Mouse (Mus musculus) lung, adult 2 months (tissue): ENCODE measurements around the gene Thtpa. TPM values are rescaled to one million over a fixed set of nuclear protein-coding genes. Genes with fewer than 3 reads are reported as not detected.

Experiments used
- DNase-seq: peaks from one replicate; pipeline ENCODE4 v3.0.0; 2022
- H3K4me1 ChIP-seq: fragments of 200-500 bp; 2 replicates; pipeline ENCODE4 v1.6.1; 2011; ENCODE audit warnings: low read length; ENCODE audit not compliant: control insufficient read depth, insufficient read depth
- H3K4me3 ChIP-seq: fragments of 200-500 bp; replicated peaks from 2 replicates; pipeline ENCODE3; 2011; ENCODE audit warnings: low read depth, mild to moderate bottlenecking, control low read depth, low read length; ENCODE audit errors: extremely low read depth
- CTCF ChIP-seq: fragments of 200-500 bp; IDR thresholded peaks from 2 replicates; pipeline ENCODE4 v1.5.1; 2011; ENCODE audit warnings: mild to moderate bottlenecking, low read length, control low read depth; ENCODE audit not compliant: insufficient read depth
- POLR2A ChIP-seq: fragments of 200-500 bp; IDR thresholded peaks from 2 replicates; pipeline ENCODE4 v1.6.1; 2011; ENCODE audit warnings: low read depth, mild to moderate bottlenecking, control low read depth, low read length, borderline replicate concordance; ENCODE audit errors: extremely low read depth
- WGBS: fragments of 180-500 bp; shearing (Covaris S2); methylation state at CpG from one replicate; pipeline ENCODE4 v1.1.7; 2018; 5-methylcytosine and 5-hydroxymethylcytosine counted together
- polyA plus RNA-seq: library from polyadenylated mRNA; depleted of rRNA; stranded (reverse); fragments of >200 nt; gene quantifications from 2 replicates; pipeline ENCODE4 v1.2.3, GENCODE M21; 2012

The Thtpa gene
- polyA plus RNA-seq, 1 experiment = 9.2 TPM

GRCm38 (mm10) chr14:55113351-55113974 is 18.9 kb downstream of the Thtpa start:
- Histone ChIP-seq H3K4me1 (peaks cover 4% of the 10 kb centered on the region; the same call in 1 of the 2 replicates), H3K4me3 (no peak overlapping the region)
- no peak for TF ChIP-seq CTCF
- TF ChIP-seq POLR2A = no peak
- no peak for DNase-seq
- WGBS = 68% methylated on average over 51 of the region's 51 CpGs

GRCm38 (mm10) chr14:55113975-55114645 is 19.5 kb downstream of the Thtpa start:
- Histone ChIP-seq H3K4me3 (no peak overlapping the region), H3K4me1 (peaks cover 4% of the 10 kb centered on the region; the same call in 1 of the 2 replicates)
- TF ChIP-seq CTCF (peak; percentile 19), POLR2A (no peak)
- WGBS = 9% methylated on average over 26 of the region's 26 CpGs
- DNase-seq = peak; percentile 45

GRCm38 (mm10) chr14:55114759-55115701 is 20.4 kb downstream of the Thtpa start:
- WGBS = 1% methylated on average over 75 of the region's 78 CpGs
- peak overlapping the region; percentile 38 for H3K4me3 ChIP-seq
- no peak for TF ChIP-seq POLR2A
- no peak for TF ChIP-seq CTCF
- peaks cover 4% of the 10 kb centered on the region; the same call in 1 of the 2 replicates for H3K4me1 ChIP-seq
- peak; percentile 41 for DNase-seq

GRCm38 (mm10) chr14:55115846-55116245 is 21.3 kb downstream of the Thtpa start:
- WGBS = 3% methylated on average over 8 of the region's 8 CpGs
- TF ChIP-seq POLR2A = no peak
- no peak for TF ChIP-seq CTCF
- DNase-seq = no peak
- no peak overlapping the region for H3K4me3 ChIP-seq
- H3K4me1 ChIP-seq = peaks cover 4% of the 10 kb centered on the region; the same call in 1 of the 2 replicates

- TF ChIP-seq CTCF (no peak), POLR2A (no peak)
- no peak within 1 kb of the TSS for H3K4me3 ChIP-seq
- WGBS = 10% methylated on average over 21 of the region's 21 CpGs
- no peak for DNase-seq
- peaks cover 4% of the 10 kb centered on the region; the same call in 1 of the 2 replicates for H3K4me1 ChIP-seq
These were observed 22.0 kb downstream of the Thtpa start, which contains the start of gene Jph4 for GRCm38 (mm10) chr14:55116425-55117200. Gene Jph4, minus strand, starts transcription at chr14:55116935.

- no peak for DNase-seq
- peaks cover 4% of the 10 kb centered on the region; the same call in 1 of the 2 replicates for H3K4me1 ChIP-seq
- no peak for TF ChIP-seq CTCF
- TF ChIP-seq POLR2A = no peak
- no peak overlapping the region for H3K4me3 ChIP-seq
- 63% methylated on average over 4 of the region's 4 CpGs for WGBS
These were observed 24.3 kb downstream of the Thtpa start for GRCm38 (mm10) chr14:55118852-55119251.

GRCm38 (mm10) chr14:55119421-55120134 is 25.0 kb downstream of the Thtpa start:
- no peak for DNase-seq
- no peak overlapping the region for H3K4me3 ChIP-seq
- H3K4me1 ChIP-seq = peaks cover 2% of the 10 kb centered on the region; the same call in 1 of the 2 replicates
- 75% methylated on average over 4 of the region's 4 CpGs for WGBS
- TF ChIP-seq CTCF (peak; percentile 28; the same call in 1 of the 2 replicates), POLR2A (no peak)

GRCm38 (mm10) chr14:55121947-55122346 is 27.4 kb downstream of the Thtpa start:
- TF ChIP-seq POLR2A (no peak), CTCF (peak; percentile 83)
- no peaks in the 10 kb centered on the region for H3K4me1 ChIP-seq
- 5% methylated on average over 5 of the region's 5 CpGs for WGBS
- DNase-seq = peak; percentile 60
- H3K4me3 ChIP-seq = no peak overlapping the region
